Mouse (Mus musculus) MEL (cell line): ENCODE measurements around the gene Hexim2. TPM values are rescaled to one million over a fixed set of nuclear protein-coding genes. Genes with fewer than 3 reads are reported as not detected.

Source experiments
- DNase-seq: peaks from one replicate; pipeline ENCODE4 v3.0.0; 2011; ENCODE audit warnings: low read depth, low spot score
- H3K27ac ChIP-seq: 2 replicates; pipeline ENCODE4 v1.5.1; 2012; ENCODE audit warnings: low read depth, mild to moderate bottlenecking, control low read depth, low read length, moderate library complexity; ENCODE audit not compliant: control insufficient read depth
- H3K27me3 ChIP-seq, 2 experiments: fragments of 150-350 bp in 1 of 2; sonication (generic) in 1 of 2; 2 replicates each; pipeline ENCODE4 v1.6.1; 2012; ENCODE audit warnings: low read length in 2 of 2, mild to moderate bottlenecking in 2 of 2, improper control_type of control experiment in 1 of 2, moderate library complexity in 1 of 2; ENCODE audit not compliant: insufficient read depth in 2 of 2, control insufficient read depth in 1 of 2
- H3K36me3 ChIP-seq, 2 experiments: 2 replicates each; pipeline ENCODE4 v1.6.1; 2012 to 2014; ENCODE audit warnings: low read length in 2 of 2, improper control_type of control experiment in 1 of 2, inconsistent platforms in 1 of 2, mild to moderate bottlenecking in 1 of 2; ENCODE audit not compliant: insufficient read depth in 2 of 2, control insufficient read depth in 1 of 2
- H3K4me1 ChIP-seq, 2 experiments: fragments of 150-350 bp in 1 of 2; sonication (generic) in 1 of 2; 2 replicates each; pipeline ENCODE4 v1.6.1; 2012; ENCODE audit warnings: low read length in 2 of 2, improper control_type of control experiment in 1 of 2, mild to moderate bottlenecking in 1 of 2; ENCODE audit not compliant: insufficient read depth in 2 of 2, control insufficient read depth in 1 of 2
- H3K4me3 ChIP-seq, 2 experiments: fragments of 150-350 bp in 1 of 2; sonication (generic) in 1 of 2; 2 replicates each; pipeline ENCODE4 v1.5.1; 2012; ENCODE audit warnings: low read depth in 2 of 2, low read length in 2 of 2, mild to moderate bottlenecking in 2 of 2, moderate library complexity in 2 of 2, control low read depth in 1 of 2, improper control_type of control experiment in 1 of 2; ENCODE audit not compliant: control insufficient read depth in 1 of 2, insufficient read depth in 1 of 2
- H3K79me2 ChIP-seq: 2 replicates; pipeline ENCODE4 v1.6.1; 2012; ENCODE audit warnings: mild to moderate bottlenecking, low read length, moderate library complexity; ENCODE audit not compliant: control insufficient read depth, poor library complexity, insufficient read depth
- H3K9ac ChIP-seq: 2 replicates; pipeline ENCODE4 v1.6.1; 2012; ENCODE audit warnings: low read depth, mild to moderate bottlenecking, control low read depth, low read length, moderate library complexity; ENCODE audit not compliant: control insufficient read depth, poor library complexity, severe bottlenecking
- H3K9me3 ChIP-seq: fragments of 150-350 bp; sonication (generic); replicated peaks from 2 replicates; pipeline ENCODE4 v1.6.1; 2012; ENCODE audit warnings: mild to moderate bottlenecking, low read length, improper control_type of control experiment, moderate library complexity; ENCODE audit not compliant: insufficient read depth
- BHLHE40 ChIP-seq: IDR thresholded peaks from 2 replicates; pipeline ENCODE4 v1.6.1; 2012; ENCODE audit warnings: low read depth, mild to moderate bottlenecking, inconsistent platforms, low read length, improper control_type of control experiment, borderline replicate concordance
- CHD1 ChIP-seq: IDR thresholded peaks from 2 replicates; pipeline ENCODE4 v1.6.1; 2012; ENCODE audit warnings: low read depth, mild to moderate bottlenecking, inconsistent platforms, low read length, improper control_type of control experiment
- CHD2 ChIP-seq: IDR thresholded peaks from 2 replicates; pipeline ENCODE4 v1.6.1; 2011; ENCODE audit warnings: low read length, improper control_type of control experiment
- CTCF ChIP-seq, 3 experiments: IDR thresholded peaks in 2 of 3; conservative IDR thresholded peaks in 1 of 3; 2 replicates each; pipeline ENCODE4 v1.5.1; 2011 to 2012; ENCODE audit warnings: low read length in 3 of 3, low read depth in 2 of 3, mild to moderate bottlenecking in 2 of 3, improper control_type of control experiment in 1 of 3, inconsistent platforms in 1 of 3, mixed read lengths in 1 of 3, moderate library complexity in 1 of 3; ENCODE audit not compliant: control insufficient read depth in 1 of 3, insufficient read depth in 1 of 3, poor library complexity in 1 of 3, severe bottlenecking in 1 of 3
- E2F4 ChIP-seq: IDR thresholded peaks from 2 replicates; pipeline ENCODE4 v1.6.1; 2011; ENCODE audit warnings: low read depth, low read length, improper control_type of control experiment, borderline replicate concordance
- ELF1 ChIP-seq: IDR thresholded peaks from 2 replicates; pipeline ENCODE4 v1.6.1; 2014; ENCODE audit warnings: low read depth, mild to moderate bottlenecking, inconsistent platforms, low read length, improper control_type of control experiment, moderate library complexity
- ETS1 ChIP-seq: IDR thresholded peaks from 2 replicates; pipeline ENCODE4 v1.6.1; 2012; ENCODE audit warnings: low read depth, mild to moderate bottlenecking, inconsistent platforms, low read length, improper control_type of control experiment, moderate library complexity
- GABPA ChIP-seq: IDR thresholded peaks from 2 replicates; pipeline ENCODE4 v1.6.1; 2012; ENCODE audit warnings: low read depth, mild to moderate bottlenecking, inconsistent platforms, low read length, improper control_type of control experiment, moderate library complexity
- GATA1 ChIP-seq: IDR thresholded peaks from 2 replicates; pipeline ENCODE4 v1.6.1; 2011; ENCODE audit warnings: low read depth, low read length, improper control_type of control experiment
- HCFC1 ChIP-seq: IDR thresholded peaks from 2 replicates; pipeline ENCODE4 v1.6.1; 2012; ENCODE audit warnings: low read depth, mild to moderate bottlenecking, inconsistent platforms, low read length, improper control_type of control experiment, moderate library complexity
- JUND ChIP-seq: IDR thresholded peaks from 2 replicates; pipeline ENCODE4 v1.6.1; 2011; ENCODE audit warnings: low read depth, mild to moderate bottlenecking, improper control_type of control experiment, low read length
- KAT2A ChIP-seq: conservative IDR thresholded peaks from 2 replicates; pipeline ENCODE4 v1.6.1; 2012; ENCODE audit warnings: low read depth, low read length, improper control_type of control experiment, inconsistent platforms
- MAFK ChIP-seq: IDR thresholded peaks from 2 replicates; pipeline ENCODE4 v1.6.1; 2011; ENCODE audit warnings: low read depth, mild to moderate bottlenecking, low read length, improper control_type of control experiment, borderline replicate concordance
- MAX ChIP-seq: IDR thresholded peaks from 2 replicates; pipeline ENCODE4 v1.6.1; 2011; ENCODE audit warnings: low read length, improper control_type of control experiment
- MAZ ChIP-seq: IDR thresholded peaks from 2 replicates; pipeline ENCODE4 v1.6.1; 2012; ENCODE audit warnings: low read depth, mild to moderate bottlenecking, inconsistent platforms, low read length, improper control_type of control experiment
- MEF2A ChIP-seq: IDR thresholded peaks from 2 replicates; pipeline ENCODE4 v1.6.1; 2014; ENCODE audit warnings: low read depth, mild to moderate bottlenecking, inconsistent platforms, low read length, improper control_type of control experiment; ENCODE audit not compliant: poor library complexity, insufficient replicate concordance, severe bottlenecking; ENCODE audit errors: extremely low read depth
- MXI1 ChIP-seq: IDR thresholded peaks from 2 replicates; pipeline ENCODE4 v1.6.1; 2011; ENCODE audit warnings: mild to moderate bottlenecking, low read depth, low read length, improper control_type of control experiment
- MYB ChIP-seq: IDR thresholded peaks from 2 replicates; pipeline ENCODE4 v1.6.1; 2011; ENCODE audit warnings: mild to moderate bottlenecking, low read depth, low read length, improper control_type of control experiment
- MYC ChIP-seq: IDR thresholded peaks from 2 replicates; pipeline ENCODE4 v1.6.1; 2011; ENCODE audit warnings: low read depth, mild to moderate bottlenecking, low read length, improper control_type of control experiment, moderate library complexity
- NELFE ChIP-seq: IDR thresholded peaks from 2 replicates; pipeline ENCODE4 v1.6.1; 2011; ENCODE audit warnings: low read depth, low read length, improper control_type of control experiment
- NRF1 ChIP-seq: IDR thresholded peaks from 2 replicates; pipeline ENCODE4 v1.6.1; 2014; ENCODE audit warnings: low read depth, mild to moderate bottlenecking, inconsistent platforms, low read length, improper control_type of control experiment, moderate library complexity; ENCODE audit not compliant: poor library complexity, insufficient read depth, severe bottlenecking
- POLR2A ChIP-seq, 2 experiments: IDR thresholded peaks; 2 replicates each; pipeline ENCODE4 v1.6.1; 2011 to 2012; ENCODE audit warnings: low read length in 2 of 2, mild to moderate bottlenecking in 2 of 2, control low read depth in 1 of 2, improper control_type of control experiment in 1 of 2, low read depth in 1 of 2, moderate library complexity in 1 of 2; ENCODE audit not compliant: control insufficient read depth in 1 of 2, insufficient read depth in 1 of 2, poor library complexity in 1 of 2
- POLR2AphosphoS5 ChIP-seq: IDR thresholded peaks from 2 replicates; pipeline ENCODE4 v1.6.1; 2012; ENCODE audit warnings: low read depth, borderline replicate concordance, mild to moderate bottlenecking, inconsistent platforms, low read length, moderate library complexity, mixed read lengths
- RAD21 ChIP-seq: IDR thresholded peaks from 2 replicates; pipeline ENCODE4 v1.6.1; 2011; ENCODE audit warnings: mild to moderate bottlenecking, low read depth, low read length, improper control_type of control experiment
- RCOR1 ChIP-seq: IDR thresholded peaks from 2 replicates; pipeline ENCODE4 v1.6.1; 2012; ENCODE audit warnings: low read depth, mild to moderate bottlenecking, inconsistent platforms, low read length, improper control_type of control experiment
- SIN3A ChIP-seq: IDR thresholded peaks from 2 replicates; pipeline ENCODE4 v1.6.1; 2012; ENCODE audit warnings: low read length, improper control_type of control experiment, inconsistent platforms
- SMC3 ChIP-seq: IDR thresholded peaks from 2 replicates; pipeline ENCODE4 v1.6.1; 2011; ENCODE audit warnings: low read depth, low read length, improper control_type of control experiment
- TAL1 ChIP-seq: IDR thresholded peaks from 2 replicates; pipeline ENCODE4 v1.6.1; 2012; ENCODE audit warnings: mild to moderate bottlenecking, inconsistent platforms, low read length, moderate library complexity, mixed read lengths
- TBP ChIP-seq: IDR thresholded peaks from 2 replicates; pipeline ENCODE4 v1.8.0; 2011; ENCODE audit warnings: low read depth, low read length, improper control_type of control experiment
- TCF12 ChIP-seq: IDR thresholded peaks from 2 replicates; pipeline ENCODE4 v1.6.1; 2014; ENCODE audit warnings: low read depth, mild to moderate bottlenecking, inconsistent platforms, low read length, improper control_type of control experiment, moderate library complexity
- UBTF ChIP-seq: IDR thresholded peaks from 2 replicates; pipeline ENCODE4 v1.6.1; 2012; ENCODE audit warnings: low read depth, mild to moderate bottlenecking, inconsistent platforms, low read length, improper control_type of control experiment, moderate library complexity, borderline replicate concordance; ENCODE audit not compliant: insufficient read depth
- USF1 ChIP-seq: IDR thresholded peaks from 2 replicates; pipeline ENCODE4 v1.6.1; 2014; ENCODE audit warnings: low read depth, mild to moderate bottlenecking, inconsistent platforms, low read length, improper control_type of control experiment, moderate library complexity
- USF2 ChIP-seq, 2 experiments: IDR thresholded peaks; 2 replicates each; pipeline ENCODE4 v1.6.1; 2011 to 2012; ENCODE audit warnings: improper control_type of control experiment in 2 of 2, low read length in 2 of 2, borderline replicate concordance in 1 of 2, inconsistent platforms in 1 of 2, low read depth in 1 of 2, mild to moderate bottlenecking in 1 of 2; ENCODE audit not compliant: insufficient read depth in 1 of 2
- ZC3H11A ChIP-seq: IDR thresholded peaks from 2 replicates; pipeline ENCODE4 v1.6.1; 2012; ENCODE audit warnings: low read depth, mild to moderate bottlenecking, inconsistent platforms, low read length, improper control_type of control experiment
- ZKSCAN1 ChIP-seq: IDR thresholded peaks from 2 replicates; pipeline ENCODE4 v1.6.1; 2012; ENCODE audit warnings: low read depth, mild to moderate bottlenecking, inconsistent platforms, low read length, improper control_type of control experiment, moderate library complexity
- ZMIZ1 ChIP-seq: IDR thresholded peaks from 2 replicates; pipeline ENCODE4 v1.6.1; 2012; ENCODE audit warnings: low read depth, mild to moderate bottlenecking, inconsistent platforms, low read length, improper control_type of control experiment, moderate library complexity
- ZNF384 ChIP-seq: IDR thresholded peaks from 2 replicates; pipeline ENCODE4 v1.6.1; 2012; ENCODE audit warnings: low read depth, mild to moderate bottlenecking, inconsistent platforms, low read length, improper control_type of control experiment
- polyA plus RNA-seq, 2 experiments: library from polyadenylated mRNA; stranded (reverse) in 1 of 2; unstranded in 1 of 2; fragments of >175 nt in 1 of 2; fragments of >200 nt in 1 of 2; gene quantifications; 2 replicates each; pipeline versions ENCODE4 v1.2.1 to v1.2.4; 2012; ENCODE audit warnings: low replicate concordance in 2 of 2, low read depth in 1 of 2; ENCODE audit not compliant: insufficient read length in 2 of 2, insufficient read depth in 1 of 2, missing spikeins in 1 of 2
- total RNA-seq: library from RNA; depleted of rRNA; stranded (reverse); fragments of 300-350 nt; gene quantifications from 2 replicates; pipeline ENCODE4 v1.2.3, GENCODE M21; 2012

The Hexim2 gene
- total and polyA plus RNA-seq, 3 experiments: 12.3 to 12.5 TPM; not detected in 1

DNA sequence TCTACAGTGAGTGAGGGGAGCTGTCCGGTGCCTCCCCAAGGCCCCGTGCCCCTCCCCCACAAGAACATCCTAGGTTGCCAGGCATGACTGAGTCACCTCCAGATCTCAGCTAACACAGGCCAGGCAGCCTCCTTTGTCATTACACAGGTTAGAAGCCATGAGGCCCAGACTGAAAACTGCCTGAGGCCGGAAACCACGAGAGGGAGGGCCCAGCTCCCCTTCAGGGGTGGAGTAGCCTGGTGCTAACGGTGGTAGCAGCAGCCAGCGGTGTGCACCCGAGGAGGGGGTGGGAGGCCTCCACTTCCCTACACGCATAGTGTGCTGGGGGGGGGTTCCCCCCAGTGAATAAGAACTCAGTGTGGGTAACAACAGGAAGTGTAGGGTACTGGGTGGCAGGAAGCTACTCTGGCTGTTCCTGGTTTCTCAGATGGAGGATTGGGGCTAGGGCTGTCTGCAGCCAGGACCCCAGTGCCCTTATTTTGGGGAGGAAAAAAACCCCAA lies 42.7 kb downstream of the Hexim2 start:
- DNase-seq: peak; percentile 88
- H3K79me2 ChIP-seq: no peaks in the 10 kb centered on the region; the same call in 1 of the 2 replicates
- peak overlapping the region; percentile 74 for H3K27ac ChIP-seq
- H3K9ac ChIP-seq: peak overlapping the region; percentile 34
- peaks cover 0 to 16% of the 10 kb centered on the region in 2 experiments; a peak in 2 of 4 replicates for H3K36me3 ChIP-seq
- H3K4me3 ChIP-seq: no peak overlapping the region
- peaks cover 2 to 12% of the 10 kb centered on the region in 2 experiments; a peak in 3 of 4 replicates for H3K27me3 ChIP-seq
- no peaks in the 10 kb centered on the region for H3K9me3 ChIP-seq
- peaks cover 7 to 31% of the 10 kb centered on the region in 2 experiments; a peak in 3 of 4 replicates for H3K4me1 ChIP-seq
- TF ChIP-seq SIN3A (peak; percentile 66), NRF1 (no peak), UBTF (no peak), USF1 (no peak), POLR2A (IDR thresholded peaks at IDR 0.05; ENCODE audit: control insufficient read depth in 1 of 2, insufficient read depth in 1 of 2, low read depth in 1 of 2, low read length in 2 of 2, poor library complexity in 1 of 2) (peak; percentile 41 to 53; a peak in 2 of 4 replicates), USF2 (IDR thresholded peaks at IDR 0.05; ENCODE audit: borderline replicate concordance in 1 of 2, insufficient read depth in 1 of 2, low read depth in 1 of 2, low read length in 2 of 2) (no peak), RCOR1 (no peak), GABPA (no peak), BHLHE40 (no peak), CHD1 (no peak), JUND (no peak), ZC3H11A (no peak), HCFC1 (peak; percentile 63; the same call in 1 of the 2 replicates), CHD2 (no peak), MAFK (no peak), SMC3 (no peak), RAD21 (no peak), GATA1 (no peak), E2F4 (no peak), TBP (peak; percentile 12; the same call in 1 of the 2 replicates), ELF1 (peak; percentile 76), MAZ (peak; percentile 87; the same call in 1 of the 2 replicates), ZKSCAN1 (no peak), MAX (peak; percentile 51; the same call in 1 of the 2 replicates), TAL1 (no peak), ETS1 (peak; percentile 38; the same call in 1 of the 2 replicates), KAT2A (no peak), TCF12 (no peak), MYC (peak; percentile 70), MYB (no peak), NELFE (no peak), MXI1 (peak; percentile 52; the same call in 1 of the 2 replicates), POLR2AphosphoS5 (no peak), MEF2A (no peak), CTCF (IDR thresholded peaks at IDR 0.05 in 2 of 3, conservative IDR thresholded peaks at IDR 0.05 in 1 of 3; ENCODE audit: control insufficient read depth in 1 of 3, insufficient read depth in 1 of 3, low read depth in 2 of 3, low read length in 3 of 3, poor library complexity in 1 of 3, severe bottlenecking in 1 of 3) (no peak), ZMIZ1 (no peak), ZNF384 (no peak)
